13 mouse cellular contexts compared by ENCODE assay signal in genomic region chr12:100739011-100739570, GRCm38 (mm10).
"Had no signal": no experiment of that assay in that cellular context is flagged by ENCODE, and none has a peak within 500 bp of the region (broad histone marks: within the 10 kb centered on the region; RNA-seq: fewer than 3 reads in every experiment).

No protein-coding gene starts in this region.

- H3K4me1 ChIP-seq: limb, embryonic 15.5 days; midbrain, embryonic 13.5 days; neural tube, embryonic 15.5 days; stomach, embryonic 15.5 days had no signal

- H3K9ac ChIP-seq: limb, embryonic 15.5 days; liver, embryonic 14.5 days; midbrain, embryonic 13.5 days; neural tube, embryonic 15.5 days; stomach, embryonic 15.5 days had no signal

- DNase-seq: kidney, adult 11 months; layer of hippocampus, adult 9-11 months; layer of hippocampus, postnatal 36 days; lung, adult 18-20 months; retina, postnatal 1 day; right cerebral cortex, postnatal 14 days; thymus, postnatal 36 days had no signal

- ATAC-seq: midbrain, embryonic 13.5 days had no signal

- H3K36me3 ChIP-seq: limb, embryonic 15.5 days; midbrain, embryonic 13.5 days; neural tube, embryonic 15.5 days; stomach, embryonic 15.5 days had no signal

- H3K9me3 ChIP-seq: limb, embryonic 15.5 days; midbrain, embryonic 13.5 days; neural tube, embryonic 15.5 days; stomach, embryonic 15.5 days had no signal

- H3K4me3 ChIP-seq: limb, embryonic 15.5 days; midbrain, embryonic 13.5 days; myocyte; neural tube, embryonic 15.5 days; stomach, embryonic 15.5 days had no signal

- H3K27me3 ChIP-seq: limb, embryonic 15.5 days; midbrain, embryonic 13.5 days; neural tube, embryonic 15.5 days; stomach, embryonic 15.5 days had no signal

- H3K27ac ChIP-seq: limb, embryonic 15.5 days; liver, embryonic 14.5 days; midbrain, embryonic 13.5 days; neural tube, embryonic 15.5 days; stomach, embryonic 15.5 days had no signal

- H3K4me2 ChIP-seq: limb, embryonic 15.5 days; midbrain, embryonic 13.5 days; neural tube, embryonic 15.5 days; stomach, embryonic 15.5 days had no signal
